Mouse (Mus musculus) forebrain, postnatal 0 days (tissue): ENCODE data around the gene Fam45a. TPM values are rescaled to one million over a fixed set of nuclear protein-coding genes. Genes with fewer than 3 reads are reported as not detected.
A peak's percentile ranks its signal among the peaks of the same experiment; 100 is the strongest.
"Not testable (repeated sequence)": the region's sequence is repeated elsewhere in the genome, so short reads cannot be mapped to it uniquely, and the experiment has no call there.

Experiments
- ATAC-seq: fragments of 200-750 bp; cut with Nextera tagmentation; 2 replicates; pipeline ENCODE4 v1.8.0; 2017; ENCODE audit warnings: mild to moderate bottlenecking, moderate library complexity
- DNase-seq: peaks from one replicate; pipeline ENCODE4 v3.0.0-alpha.2; 2015
- H3K27ac ChIP-seq: fragments of 300-500 bp; sonication (generic); 2 replicates; pipeline ENCODE4 v1.5.1; 2014; ENCODE audit warnings: low read depth, mild to moderate bottlenecking, antibody characterized with exemption, low read length, moderate library complexity, mixed read lengths
- H3K27me3 ChIP-seq: fragments of 300-500 bp; sonication (generic); 2 replicates; pipeline ENCODE4 v1.6.1; 2014; ENCODE audit warnings: mild to moderate bottlenecking, low read length, mixed read lengths; ENCODE audit not compliant: insufficient read depth
- H3K36me3 ChIP-seq: fragments of 300-500 bp; sonication (generic); 2 replicates; pipeline ENCODE4 v1.6.1; 2014; ENCODE audit warnings: mild to moderate bottlenecking, moderate library complexity; ENCODE audit not compliant: insufficient read depth
- H3K4me1 ChIP-seq: fragments of 300-500 bp; sonication (generic); 2 replicates; pipeline ENCODE4 v1.6.1; 2014; ENCODE audit warnings: antibody characterized with exemption; ENCODE audit not compliant: insufficient read depth
- H3K4me2 ChIP-seq: fragments of 300-500 bp; sonication (generic); 2 replicates; pipeline ENCODE4 v1.6.1; 2014; ENCODE audit warnings: low read depth, mild to moderate bottlenecking, moderate library complexity
- H3K4me3 ChIP-seq: fragments of 300-500 bp; sonication (generic); 2 replicates; pipeline ENCODE4 v1.5.1; 2014; ENCODE audit warnings: low read depth, low read length, mixed read lengths
- H3K9ac ChIP-seq: fragments of 300-500 bp; sonication (generic); 2 replicates; pipeline ENCODE4 v1.6.1; 2014; ENCODE audit warnings: mild to moderate bottlenecking
- H3K9me3 ChIP-seq: fragments of 300-500 bp; sonication (generic); 2 replicates; pipeline ENCODE4 v1.6.1; 2016; ENCODE audit warnings: low read length
- CTCF ChIP-seq: sonication (generic); IDR thresholded peaks from 2 replicates; pipeline ENCODE4 v1.5.1; 2016; ENCODE audit warnings: antibody characterized with exemption, control low read depth, low read depth
- WGBS: fragments of 180-500 bp; shearing (Covaris S2); extraction: QIAGEN DNeasy Blood & Tissue Kit; methylation state at CpG from one replicate; pipeline ENCODE4 v1.1.7; 2014; 5-methylcytosine and 5-hydroxymethylcytosine counted together
- polyA plus RNA-seq: library from polyadenylated mRNA; unstranded; fragments of >200 nt; fragmentation: Nextera tagmentation; extraction: Ambion mirVana; gene quantifications from 2 replicates; pipeline ENCODE4 v1.2.1, GENCODE M21; 2015
- total RNA-seq: library from RNA; depleted of rRNA; stranded (reverse); fragments of >200 nt; gene quantifications from 2 replicates; pipeline ENCODE4 v1.2.3, GENCODE M21; 2014

Fam45a gene
- total and polyA plus RNA-seq, 2 experiments from 2014 or later, result 43.4 to 46.4 TPM

DNA sequence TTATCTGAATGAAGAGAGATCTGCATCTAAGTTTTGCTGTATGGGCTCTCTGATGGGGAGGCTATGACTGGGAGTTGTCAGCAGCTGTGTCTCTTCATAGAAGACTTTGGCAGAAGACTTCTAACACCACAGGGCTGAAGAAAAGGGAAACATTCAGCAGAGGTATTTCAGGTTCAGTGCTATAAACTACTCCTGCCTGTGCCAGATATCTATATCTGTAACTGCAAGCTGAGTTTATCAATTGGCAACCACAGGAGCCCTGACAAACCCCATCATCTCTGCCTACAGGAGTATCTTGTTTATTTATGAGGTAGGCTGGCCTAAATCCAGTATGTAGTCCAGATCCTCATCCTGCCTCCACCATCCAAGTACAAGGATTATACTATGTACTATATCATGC lies 31.9 kb downstream of the Fam45a start:
- Histone ChIP-seq H3K9ac (no peak overlapping the region), H3K4me1 (no peaks in the 10 kb centered on the region), H3K9me3 (no peaks in the 10 kb centered on the region), H3K27me3 (no peaks in the 10 kb centered on the region), H3K36me3 (peaks cover 32% of the 10 kb centered on the region; the same call in 1 of the 2 replicates), H3K4me2 (no peak overlapping the region), H3K4me3 (no peak overlapping the region), H3K27ac (no peak overlapping the region)
- DNase-seq, result no peak
- TF ChIP-seq CTCF, result no peak
- ATAC-seq, result no peak

DNA sequence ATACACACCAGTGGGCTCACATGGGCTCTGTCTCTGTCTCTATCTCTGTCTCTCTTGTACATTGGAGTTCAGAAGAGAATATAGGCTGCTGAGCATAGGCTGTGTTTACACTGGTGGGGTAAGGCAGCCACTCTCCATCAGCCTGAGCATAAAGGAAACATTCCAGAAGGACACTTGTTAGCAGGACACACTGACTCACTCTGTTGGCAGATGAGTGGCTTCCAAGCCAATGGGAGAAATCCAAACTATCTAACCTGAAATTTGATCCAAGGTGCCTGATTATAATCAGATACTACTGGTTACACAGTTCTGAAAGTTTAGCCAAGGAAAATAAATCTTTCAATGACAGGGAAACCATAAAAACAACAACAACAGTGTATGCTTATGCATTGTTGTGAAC lies 34.3 kb downstream of the Fam45a start:
- no peak overlapping the region for H3K9ac ChIP-seq
- H3K4me3 ChIP-seq, result no peak overlapping the region
- H3K9me3 ChIP-seq, result no peaks in the 10 kb centered on the region
- H3K36me3 ChIP-seq, result peaks cover 22% of the 10 kb centered on the region; the same call in 1 of the 2 replicates
- no peak overlapping the region for H3K27ac ChIP-seq
- no peaks in the 10 kb centered on the region for H3K4me1 ChIP-seq
- DNase-seq, result no peak
- no peak overlapping the region for H3K4me2 ChIP-seq
- H3K27me3 ChIP-seq, result no peaks in the 10 kb centered on the region
- no peak for TF ChIP-seq CTCF
- ATAC-seq, result no peak

DNA sequence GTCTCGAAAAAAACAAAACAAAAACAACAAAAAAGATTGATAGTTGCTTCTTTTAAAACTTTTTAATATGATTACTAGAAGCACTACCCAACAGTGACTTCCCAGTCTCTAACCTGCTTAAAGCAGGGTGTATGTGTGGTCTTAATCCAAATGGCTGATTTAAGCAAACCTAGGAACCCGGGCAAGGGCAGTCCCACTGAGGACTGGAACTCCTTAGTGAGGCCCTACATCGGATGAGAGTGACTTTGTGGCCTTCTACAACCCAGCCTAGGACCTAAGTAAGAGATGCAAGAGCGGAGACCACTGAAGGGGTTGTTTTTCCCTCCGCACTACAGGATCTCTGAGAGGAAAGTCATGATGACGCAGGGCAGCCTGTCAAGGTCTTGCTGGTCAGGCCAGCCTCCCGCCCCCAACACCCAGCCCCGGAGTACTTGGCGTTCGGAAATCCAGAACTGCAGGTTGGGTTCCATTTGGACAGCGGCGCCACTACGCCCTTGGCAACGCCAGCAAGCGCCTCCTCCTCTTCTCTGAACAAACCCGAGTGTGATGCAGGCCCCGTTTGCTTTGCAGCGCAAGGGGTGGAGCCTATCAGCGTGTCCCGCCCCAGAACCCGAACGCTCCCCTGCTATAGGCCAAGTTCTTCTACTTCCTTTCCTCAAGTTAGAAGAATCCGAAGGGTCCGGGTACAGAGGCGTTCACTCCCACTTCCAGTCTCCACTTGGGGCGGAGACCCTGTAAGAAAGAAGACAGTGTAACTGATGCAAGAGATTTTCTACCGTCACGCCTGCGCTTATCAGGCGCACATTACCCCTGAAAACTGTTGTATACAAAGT lies 49.7 kb downstream of the Fam45a start, which contains the start of gene Sfxn4:
TSS of gene Sfxn4 (minus strand) at position 612 of the 833 bp plus-strand sequence.
- Histone ChIP-seq H3K9ac (peak within 1 kb of the TSS; percentile 73), H3K9me3 (no peaks in the 10 kb centered on the region), H3K4me1 (no peaks in the 10 kb centered on the region), H3K27me3 (no peaks in the 10 kb centered on the region), H3K4me3 (peak within 1 kb of the TSS; percentile 68), H3K36me3 (peaks cover 4% of the 10 kb centered on the region; the same call in 1 of the 2 replicates), H3K4me2 (peak within 1 kb of the TSS; percentile 68), H3K27ac (peak within 1 kb of the TSS; percentile 79)
- DNase-seq, result peak; percentile 90
- peak; percentile 100 for ATAC-seq
- 4% methylated on average over 30 of the region's 30 CpGs for WGBS
- TF ChIP-seq CTCF, result no peak

DNA sequence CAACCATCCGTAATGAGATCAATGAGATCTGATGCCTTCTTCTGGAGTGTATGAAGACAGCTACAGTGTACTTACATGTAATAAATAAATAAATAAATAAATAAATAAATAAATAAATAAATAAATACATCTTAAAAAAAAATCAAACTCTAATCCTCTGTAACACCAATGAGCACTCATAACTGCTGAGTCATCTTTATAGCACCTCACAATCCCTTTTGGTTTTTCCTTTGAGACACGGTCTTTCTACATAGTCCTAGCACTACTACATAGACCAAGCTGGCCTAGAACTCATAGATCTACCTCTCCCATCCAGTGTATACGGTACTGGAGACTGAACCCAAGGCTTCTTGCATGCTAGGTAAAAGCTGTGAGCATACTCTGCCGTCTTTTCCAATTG lies 54.8 kb downstream of the Fam45a start:
- not testable (repeated sequence) for H3K4me1 ChIP-seq, H3K27me3 ChIP-seq, H3K4me2 ChIP-seq, H3K9me3 ChIP-seq, H3K27ac ChIP-seq, DNase-seq, H3K36me3 ChIP-seq, ATAC-seq, H3K9ac ChIP-seq, H3K4me3 ChIP-seq
- WGBS, result 97% methylated on average over 4 of the region's 4 CpGs

DNA sequence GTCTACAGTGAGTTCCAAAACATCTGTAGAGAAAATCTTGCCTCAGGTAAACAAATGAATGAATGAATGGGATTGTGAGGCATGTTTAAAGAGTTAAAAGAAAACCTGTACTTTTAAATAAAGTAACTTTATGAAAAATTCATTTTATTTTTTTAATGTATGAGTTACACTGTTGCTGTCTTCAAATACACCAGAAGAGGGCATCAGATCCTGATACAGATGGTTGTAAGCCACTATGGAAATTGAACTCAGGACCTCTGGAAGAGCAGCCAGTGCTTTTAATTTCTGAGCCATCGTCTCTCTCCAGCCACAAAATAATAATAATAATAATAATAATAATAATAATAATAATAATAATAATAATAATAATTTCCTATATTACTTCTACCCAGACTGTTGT lies 59.1 kb downstream of the Fam45a start:
- no peak overlapping the region for H3K4me2 ChIP-seq
- H3K27me3 ChIP-seq, result no peaks in the 10 kb centered on the region
- H3K9me3 ChIP-seq, result no peaks in the 10 kb centered on the region
- 0 out of 2 replicates have a peak, but pooled peaks cover 3% of the 10 kb centered on the region for H3K36me3 ChIP-seq
- DNase-seq, result no peak
- no peak overlapping the region for H3K27ac ChIP-seq
- WGBS, result 90% methylated on average over 1 of the region's 1 CpGs
- H3K4me3 ChIP-seq, result no peak overlapping the region
- 0 out of 2 replicates have a peak, but pooled peaks have one; percentile 13 for TF ChIP-seq CTCF
- peaks cover 3% of the 10 kb centered on the region; the same call in 1 of the 2 replicates for H3K4me1 ChIP-seq
- no peak for ATAC-seq
- no peak overlapping the region for H3K9ac ChIP-seq

DNA sequence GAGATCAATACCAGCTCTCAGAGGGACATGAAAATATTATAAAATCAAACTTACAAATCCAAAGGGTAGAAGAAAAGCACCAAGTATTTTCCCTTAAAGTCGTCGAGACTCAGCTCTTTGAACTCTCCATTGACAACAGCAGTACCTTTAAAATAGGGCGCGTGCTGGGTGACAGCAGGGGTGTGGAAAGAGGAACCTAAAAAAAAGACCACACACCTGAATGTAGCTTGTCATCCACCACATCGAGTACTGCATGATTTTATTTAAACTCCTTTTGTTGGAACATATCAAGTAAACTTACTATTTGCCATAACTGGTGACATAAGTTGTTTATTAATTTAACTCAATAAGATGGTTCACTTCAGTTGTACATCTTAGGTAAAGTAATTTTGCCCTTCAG lies 60.0 kb downstream of the Fam45a start:
- no peak for TF ChIP-seq CTCF
- ATAC-seq, result no peak
- peaks cover 3% of the 10 kb centered on the region; the same call in 1 of the 2 replicates for H3K4me1 ChIP-seq
- H3K27ac ChIP-seq, result no peak overlapping the region
- no peaks in the 10 kb centered on the region for H3K27me3 ChIP-seq
- no peaks in the 10 kb centered on the region for H3K9me3 ChIP-seq
- no peak overlapping the region for H3K9ac ChIP-seq
- DNase-seq, result no peak
- H3K36me3 ChIP-seq, result 0 out of 2 replicates have a peak, but pooled peaks cover 3% of the 10 kb centered on the region
- WGBS, result 92% methylated on average over 5 of the region's 5 CpGs
- no peak overlapping the region for H3K4me3 ChIP-seq
- no peak overlapping the region for H3K4me2 ChIP-seq

DNA sequence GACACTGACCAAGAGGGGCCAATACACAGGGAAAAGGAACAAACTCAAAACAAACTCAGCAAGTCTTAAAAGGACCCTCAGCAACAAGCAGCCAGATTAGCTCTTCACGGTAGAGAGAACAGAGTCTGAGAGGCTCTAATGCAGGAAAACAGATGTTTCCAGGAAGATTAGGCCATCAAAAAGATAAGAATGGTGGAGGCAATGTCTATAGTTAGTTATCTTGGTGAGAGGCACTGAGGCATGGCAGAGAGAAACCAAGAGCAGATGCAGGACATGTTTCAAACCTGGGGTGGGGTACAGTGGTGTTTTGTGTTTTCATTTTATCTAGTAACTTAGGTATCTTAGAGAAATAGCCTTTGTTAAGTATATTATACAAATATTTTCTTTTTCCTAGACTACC lies 60.9 kb downstream of the Fam45a start:
- ATAC-seq, result no peak
- no peak overlapping the region for H3K4me3 ChIP-seq
- 54% methylated on average over 1 of the region's 1 CpGs for WGBS

More for the DNA sequence above, 60.9 kb downstream of the Fam45a start:
- Histone ChIP-seq H3K27ac (no peak overlapping the region), H3K36me3 (0 out of 2 replicates have a peak, but pooled peaks cover 3% of the 10 kb centered on the region), H3K9me3 (no peaks in the 10 kb centered on the region), H3K27me3 (no peaks in the 10 kb centered on the region), H3K4me2 (no peak overlapping the region), H3K9ac (no peak overlapping the region), H3K4me1 (peaks cover 3% of the 10 kb centered on the region; the same call in 1 of the 2 replicates)
- DNase-seq, result no peak
- no peak for TF ChIP-seq CTCF
